Mouse (Mus musculus): Measurements from ENCODE around the gene Slc1a7.

Slc1a7 gene

GRCm38 (mm10) chr4:107967966-107968682 is at the start of gene Slc1a7:
Slc1a7 (plus strand) TSS chr4:107968332.
- no peak for DNase-seq (ENCODE audit: low read depth)

GRCm38 (mm10) chr4:107920336-107920735 is 47.8 kb upstream of the Slc1a7 start:
- DNase-seq (ENCODE audit: low read depth) = no peak

- no peak for DNase-seq (ENCODE audit: low read depth)
These were observed 46.9 kb upstream of the Slc1a7 start for GRCm38 (mm10) chr4:107921152-107921695.

- no peak for DNase-seq (ENCODE audit: low read depth)
These were observed 46.2 kb upstream of the Slc1a7 start for GRCm38 (mm10) chr4:107921952-107922351.

GRCm38 (mm10) chr4:107923145-107923802 is 44.9 kb upstream of the Slc1a7 start, which contains the start of gene Cpt2:
Cpt2 (minus strand) TSS chr4:107923610.
- DNase-seq (ENCODE audit: low read depth) = peak; percentile 92

- no peak for DNase-seq (ENCODE audit: low read depth)
These were observed 44.3 kb upstream of the Slc1a7 start for GRCm38 (mm10) chr4:107923803-107924194.

- DNase-seq (ENCODE audit: low read depth) = no peak
These were observed 39.9 kb upstream of the Slc1a7 start for GRCm38 (mm10) chr4:107928269-107928668.

- no peak for DNase-seq (ENCODE audit: low read depth)
These were observed 39.4 kb upstream of the Slc1a7 start for GRCm38 (mm10) chr4:107928726-107929125.

GRCm38 (mm10) chr4:107931453-107931852 is 36.7 kb upstream of the Slc1a7 start:
- no peak for DNase-seq (ENCODE audit: low read depth)

GRCm38 (mm10) chr4:107933239-107933638 is 34.9 kb upstream of the Slc1a7 start:
- no peak for DNase-seq (ENCODE audit: low read depth)

- no peak for DNase-seq (ENCODE audit: low read depth)
These were observed 32.9 kb upstream of the Slc1a7 start for GRCm38 (mm10) chr4:107935254-107935653.

GRCm38 (mm10) chr4:107937338-107937737 is 30.8 kb upstream of the Slc1a7 start:
- no peak for DNase-seq (ENCODE audit: low read depth)

GRCm38 (mm10) chr4:107938124-107938523 is 30.0 kb upstream of the Slc1a7 start:
- no peak for DNase-seq (ENCODE audit: low read depth)

- no peak for DNase-seq (ENCODE audit: low read depth)
These were observed 25.4 kb upstream of the Slc1a7 start for GRCm38 (mm10) chr4:107942741-107943140.

GRCm38 (mm10) chr4:107944141-107944540 is 24.0 kb upstream of the Slc1a7 start:
- no peak for DNase-seq (ENCODE audit: low read depth)

GRCm38 (mm10) chr4:107949918-107950317 is 18.2 kb upstream of the Slc1a7 start:
- no peak for DNase-seq (ENCODE audit: low read depth)

GRCm38 (mm10) chr4:107952845-107953244 is 15.3 kb upstream of the Slc1a7 start:
- DNase-seq (ENCODE audit: low read depth) = no peak

GRCm38 (mm10) chr4:107955691-107956090 is 12.4 kb upstream of the Slc1a7 start:
- no peak for DNase-seq (ENCODE audit: low read depth)

- no peak for DNase-seq (ENCODE audit: low read depth)
These were observed 9.6 kb upstream of the Slc1a7 start for GRCm38 (mm10) chr4:107958487-107958886.

- no peak for DNase-seq (ENCODE audit: low read depth)
These were observed 5.9 kb upstream of the Slc1a7 start for GRCm38 (mm10) chr4:107962044-107962732.

GRCm38 (mm10) chr4:107962792-107963191 is 5.3 kb upstream of the Slc1a7 start:
- DNase-seq (ENCODE audit: low read depth) = no peak

- DNase-seq (ENCODE audit: low read depth) = no peak
These were observed 1.6 kb upstream of the Slc1a7 start for GRCm38 (mm10) chr4:107966416-107967109.
